Mouse (Mus musculus): ENCODE results near the gene Klhdc1. TPM values are rescaled to one million over a fixed set of nuclear protein-coding genes. Genes with fewer than 3 reads are reported as not detected.

Klhdc1 gene
- polyA plus RNA-seq (2012; ENCODE audit: insufficient read depth, insufficient read length, low replicate concordance, missing spikeins), result not detected in 2 replicates

DNA sequence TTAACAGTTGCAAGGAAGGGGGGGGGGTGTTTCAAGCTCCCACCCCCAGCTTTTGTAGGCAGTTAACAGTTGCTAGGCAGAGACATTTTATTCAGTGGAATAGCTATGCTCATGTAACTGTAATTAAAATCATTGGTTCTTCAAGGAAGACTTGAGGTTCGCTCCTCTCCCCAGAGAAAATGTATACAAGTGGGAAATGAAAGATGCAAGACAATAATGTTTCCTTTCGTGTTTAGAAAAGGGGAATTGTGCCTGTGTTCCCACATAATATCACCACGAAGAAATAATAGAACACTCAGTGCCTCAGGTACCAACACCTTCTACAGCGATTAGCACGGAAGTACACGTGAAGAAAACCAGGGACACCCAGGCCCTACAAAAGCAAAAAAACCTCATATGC is at the start of gene Klhdc1:
TSS of gene Klhdc1 (plus strand) at position 301 of the 400 bp plus-strand sequence.
- Histone ChIP-seq H3K4me3 (ENCODE audit: insufficient read depth, low read depth, low read length) (peak within 1 kb of the TSS; percentile 78), H3K27ac (ENCODE audit: insufficient read depth, low read depth, low read length) (peak within 1 kb of the TSS; percentile 91), H3K4me1 (ENCODE audit: control insufficient read depth, insufficient read depth, low read length) (peaks cover 4% of the 10 kb centered on the region; the same call in 1 of the 2 replicates)
- TF ChIP-seq CTCF (IDR thresholded peaks at IDR 0.05; ENCODE audit: insufficient read depth, low read depth, low read length), result no peak
- TF ChIP-seq POLR2A (IDR thresholded peaks at IDR 0.05; ENCODE audit: insufficient read depth, low read depth, low read length), result no peak
- 54% methylated on average over 6 of the region's 6 CpGs for WGBS

DNA sequence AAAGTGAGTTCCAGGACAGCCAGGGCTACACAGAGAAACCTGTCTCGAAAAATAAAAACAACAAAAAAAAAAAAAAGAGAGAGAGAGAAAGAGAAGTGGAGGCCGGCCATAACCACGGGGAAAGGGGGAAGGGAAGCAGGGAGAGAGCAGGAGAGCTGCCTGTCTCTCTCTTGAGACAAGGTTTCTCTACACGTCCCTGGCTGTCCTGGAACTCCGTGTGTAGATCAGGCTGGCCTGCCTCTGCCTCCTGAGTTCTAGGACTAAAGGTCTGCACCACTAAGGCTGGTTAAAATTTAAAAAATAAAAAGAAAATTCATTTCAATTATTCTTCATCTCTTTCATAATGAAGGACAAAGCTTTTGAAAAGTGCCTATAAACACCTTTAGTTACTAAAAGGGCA is 49.6 kb upstream of the Klhdc1 start:
- TF ChIP-seq POLR2A (IDR thresholded peaks at IDR 0.05; ENCODE audit: insufficient read depth, low read depth, low read length) (no peak), CTCF (IDR thresholded peaks at IDR 0.05; ENCODE audit: insufficient read depth, low read depth, low read length) (no peak)
- H3K4me3 ChIP-seq (ENCODE audit: insufficient read depth, low read depth, low read length), result no peak overlapping the region
- WGBS, result 90% methylated on average over 5 of the region's 5 CpGs
- H3K27ac ChIP-seq (ENCODE audit: insufficient read depth, low read depth, low read length), result no peak overlapping the region
- H3K4me1 ChIP-seq (ENCODE audit: control insufficient read depth, insufficient read depth, low read length), result no peaks in the 10 kb centered on the region

DNA sequence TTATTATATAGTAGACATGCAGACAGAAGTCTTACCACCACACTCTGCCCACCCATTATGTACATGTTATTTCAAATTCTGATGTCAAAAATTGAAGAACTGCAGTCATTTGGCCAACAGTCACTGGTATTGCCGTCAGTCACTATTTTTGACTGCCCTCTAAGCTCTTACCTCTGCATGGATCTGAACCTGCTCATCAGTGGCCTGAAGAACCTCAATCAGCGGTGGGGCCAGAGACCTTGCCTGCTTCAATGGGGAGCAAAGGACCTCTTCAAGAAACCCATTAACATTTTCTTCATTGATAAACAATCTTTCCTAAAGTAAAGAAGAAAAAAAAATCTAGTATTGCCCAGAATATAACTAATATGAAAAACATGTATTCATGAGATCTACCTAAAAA is 48.3 kb upstream of the Klhdc1 start:
- H3K4me1 ChIP-seq (ENCODE audit: control insufficient read depth, insufficient read depth, low read length), result no peaks in the 10 kb centered on the region
- WGBS, result 98% methylated on average over 2 of the region's 2 CpGs
- H3K27ac ChIP-seq (ENCODE audit: insufficient read depth, low read depth, low read length), result no peak overlapping the region
- no peak overlapping the region for H3K4me3 ChIP-seq (ENCODE audit: insufficient read depth, low read depth, low read length)
- TF ChIP-seq CTCF (IDR thresholded peaks at IDR 0.05; ENCODE audit: insufficient read depth, low read depth, low read length), result no peak
- TF ChIP-seq POLR2A (IDR thresholded peaks at IDR 0.05; ENCODE audit: insufficient read depth, low read depth, low read length), result no peak

DNA sequence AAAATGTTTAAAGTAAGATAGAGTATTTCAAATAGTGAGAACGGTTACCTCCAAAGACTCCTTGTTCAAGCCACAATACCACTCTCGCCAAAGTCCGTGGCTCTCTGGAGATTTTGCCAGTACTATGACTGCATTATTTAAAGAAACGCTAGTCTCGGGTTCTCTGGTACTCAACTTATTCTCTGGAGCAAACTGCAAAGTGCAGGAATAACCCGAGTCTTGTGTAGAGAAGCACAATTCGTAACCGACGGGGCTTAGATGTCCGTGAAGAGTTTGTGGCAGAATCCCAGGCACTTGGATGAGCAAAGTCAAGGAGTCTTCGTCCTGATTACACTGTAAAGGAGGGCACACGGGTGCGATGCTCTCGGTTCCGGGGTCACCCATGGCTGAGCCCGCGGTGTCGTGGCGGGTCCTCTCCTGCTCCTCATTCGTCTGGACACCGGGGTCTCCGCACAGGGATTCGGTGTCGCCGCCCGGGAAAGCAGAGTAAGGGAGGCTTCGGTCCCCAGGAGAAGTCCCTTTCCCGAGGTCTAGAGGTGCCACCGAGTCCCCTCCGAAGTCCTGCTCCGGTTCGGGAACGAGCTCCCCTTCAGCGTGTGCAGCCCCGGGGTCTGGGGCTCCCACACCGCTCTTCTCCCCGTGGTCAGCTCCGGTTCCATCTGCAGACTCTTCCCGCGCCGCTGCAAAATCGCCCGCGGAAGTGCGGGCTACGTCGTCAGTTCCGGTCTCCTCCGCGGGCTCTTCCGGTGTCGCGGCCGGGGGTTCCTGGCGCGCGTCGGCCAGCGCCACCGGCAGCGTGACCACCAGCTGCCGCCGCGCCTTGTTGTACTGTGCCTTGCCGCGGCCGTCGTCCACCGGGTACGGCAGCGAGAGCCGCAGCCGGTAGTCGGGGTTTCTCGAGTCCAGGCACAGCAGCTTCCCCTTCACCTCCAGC is 44.3 kb upstream of the Klhdc1 start, which contains the start of gene Gm49383:
TSS of gene Gm49383 (minus strand) at position 661 of the 934 bp plus-strand sequence.
- under 1% methylated on average over 75 of the region's 75 CpGs for WGBS
- no peak for TF ChIP-seq CTCF (IDR thresholded peaks at IDR 0.05; ENCODE audit: insufficient read depth, low read depth, low read length)
- TF ChIP-seq POLR2A (IDR thresholded peaks at IDR 0.05; ENCODE audit: insufficient read depth, low read depth, low read length), result peak; percentile 96
- Histone ChIP-seq H3K27ac (ENCODE audit: insufficient read depth, low read depth, low read length) (peak within 1 kb of the TSS; percentile 89), H3K4me1 (ENCODE audit: control insufficient read depth, insufficient read depth, low read length) (peaks cover 5% of the 10 kb centered on the region; the same call in 1 of the 2 replicates), H3K4me3 (ENCODE audit: insufficient read depth, low read depth, low read length) (peak within 1 kb of the TSS; percentile 67)

DNA sequence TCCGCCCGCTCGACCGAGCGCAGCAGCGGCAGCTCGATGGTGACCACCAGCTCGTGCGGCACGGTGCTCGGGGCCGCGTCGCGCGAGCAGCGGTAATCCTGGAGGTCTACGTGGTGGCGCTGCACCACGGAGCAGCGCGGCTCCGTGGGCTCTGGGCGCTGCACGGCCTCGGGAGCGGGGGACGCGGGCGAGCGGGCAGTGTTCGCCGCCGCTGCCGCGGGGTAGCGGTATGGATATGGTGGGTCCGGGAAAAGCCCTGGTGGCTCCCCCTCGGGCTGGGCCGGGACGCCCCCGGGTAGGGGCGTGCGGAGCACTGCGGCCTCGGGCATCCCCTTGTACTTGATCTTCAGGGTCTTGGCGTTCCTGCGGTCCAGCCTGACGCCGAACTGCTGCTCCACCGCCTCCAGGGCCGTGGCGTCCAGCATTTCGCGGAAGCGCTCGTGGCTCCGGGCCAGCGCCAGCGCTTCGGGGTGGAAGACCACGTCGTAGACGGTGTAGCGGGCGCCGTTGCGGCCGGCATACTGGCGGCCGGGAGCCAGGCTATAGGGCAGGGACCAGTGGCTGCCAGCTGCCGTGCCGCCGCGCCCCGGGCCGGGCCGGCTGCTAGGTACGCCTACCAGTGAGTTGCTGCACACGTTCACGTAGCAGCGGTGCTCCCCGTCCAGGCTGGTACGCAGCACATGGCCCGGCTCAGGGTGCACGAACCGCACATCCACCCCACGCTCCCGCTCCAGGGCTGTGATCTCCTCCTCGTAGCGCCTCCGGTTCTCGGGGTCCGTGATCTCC is 43.4 kb upstream of the Klhdc1 start:
- Histone ChIP-seq H3K4me1 (ENCODE audit: control insufficient read depth, insufficient read depth, low read length) (peaks cover 5% of the 10 kb centered on the region; the same call in 1 of the 2 replicates), H3K4me3 (ENCODE audit: insufficient read depth, low read depth, low read length) (peak overlapping the region; percentile 67), H3K27ac (ENCODE audit: insufficient read depth, low read depth, low read length) (peak overlapping the region; percentile 89)
- under 1% methylated on average over 94 of the region's 94 CpGs for WGBS
- TF ChIP-seq CTCF (IDR thresholded peaks at IDR 0.05; ENCODE audit: insufficient read depth, low read depth, low read length), result no peak

DNA sequence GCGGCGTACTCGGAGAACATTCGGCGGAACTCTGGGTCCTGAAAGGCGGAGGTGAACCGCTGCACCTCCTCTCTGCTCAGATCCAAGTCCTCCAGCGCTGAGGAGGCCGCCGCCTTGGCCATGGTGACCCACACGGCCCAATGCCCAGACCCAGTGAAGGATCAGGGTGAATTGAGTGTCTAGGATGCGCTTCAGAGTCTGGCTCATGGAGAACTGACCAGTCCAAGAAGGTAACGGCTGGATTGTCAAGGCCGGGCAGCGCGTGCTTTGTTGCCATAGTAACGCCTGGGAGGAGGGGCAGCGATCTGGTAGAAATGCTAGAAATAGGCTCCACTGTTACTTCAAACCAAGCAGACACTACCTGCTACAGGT is 42.8 kb upstream of the Klhdc1 start, which contains the start of gene Dnaaf2:
TSS of gene Dnaaf2 (minus strand) at position 266 of the 372 bp plus-strand sequence.
- under 1% methylated on average over 18 of the region's 18 CpGs for WGBS
- H3K27ac ChIP-seq (ENCODE audit: insufficient read depth, low read depth, low read length), result peak within 1 kb of the TSS; percentile 89
- H3K4me3 ChIP-seq (ENCODE audit: insufficient read depth, low read depth, low read length), result peak within 1 kb of the TSS; percentile 67
- TF ChIP-seq CTCF (IDR thresholded peaks at IDR 0.05; ENCODE audit: insufficient read depth, low read depth, low read length), result no peak
- TF ChIP-seq POLR2A (IDR thresholded peaks at IDR 0.05; ENCODE audit: insufficient read depth, low read depth, low read length), result no peak
- H3K4me1 ChIP-seq (ENCODE audit: control insufficient read depth, insufficient read depth, low read length), result peaks cover 5% of the 10 kb centered on the region; the same call in 1 of the 2 replicates

DNA sequence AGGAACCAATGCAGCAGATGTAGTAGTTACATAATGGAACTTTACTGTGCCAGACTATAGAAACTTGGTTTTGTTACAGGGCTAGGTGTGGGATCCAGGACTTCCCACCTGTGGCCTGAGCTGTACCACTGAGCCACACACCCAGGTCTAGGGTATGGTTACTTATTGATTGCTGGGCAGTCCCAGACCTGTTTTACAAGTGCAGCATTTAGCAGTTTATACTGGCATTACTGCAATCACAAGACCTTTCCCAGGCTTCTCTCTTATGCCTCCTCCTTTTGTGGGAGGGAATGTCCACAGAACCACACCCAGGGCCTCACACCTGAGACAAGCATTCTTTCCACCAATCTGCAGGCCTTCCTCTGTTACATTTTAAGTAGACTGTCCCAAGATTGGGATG is 42.0 kb upstream of the Klhdc1 start:
- Histone ChIP-seq H3K4me1 (ENCODE audit: control insufficient read depth, insufficient read depth, low read length) (peaks cover 7% of the 10 kb centered on the region; the same call in 1 of the 2 replicates), H3K27ac (ENCODE audit: insufficient read depth, low read depth, low read length) (no peak overlapping the region), H3K4me3 (ENCODE audit: insufficient read depth, low read depth, low read length) (no peak overlapping the region)
- no peak for TF ChIP-seq CTCF (IDR thresholded peaks at IDR 0.05; ENCODE audit: insufficient read depth, low read depth, low read length)
- no peak for TF ChIP-seq POLR2A (IDR thresholded peaks at IDR 0.05; ENCODE audit: insufficient read depth, low read depth, low read length)

DNA sequence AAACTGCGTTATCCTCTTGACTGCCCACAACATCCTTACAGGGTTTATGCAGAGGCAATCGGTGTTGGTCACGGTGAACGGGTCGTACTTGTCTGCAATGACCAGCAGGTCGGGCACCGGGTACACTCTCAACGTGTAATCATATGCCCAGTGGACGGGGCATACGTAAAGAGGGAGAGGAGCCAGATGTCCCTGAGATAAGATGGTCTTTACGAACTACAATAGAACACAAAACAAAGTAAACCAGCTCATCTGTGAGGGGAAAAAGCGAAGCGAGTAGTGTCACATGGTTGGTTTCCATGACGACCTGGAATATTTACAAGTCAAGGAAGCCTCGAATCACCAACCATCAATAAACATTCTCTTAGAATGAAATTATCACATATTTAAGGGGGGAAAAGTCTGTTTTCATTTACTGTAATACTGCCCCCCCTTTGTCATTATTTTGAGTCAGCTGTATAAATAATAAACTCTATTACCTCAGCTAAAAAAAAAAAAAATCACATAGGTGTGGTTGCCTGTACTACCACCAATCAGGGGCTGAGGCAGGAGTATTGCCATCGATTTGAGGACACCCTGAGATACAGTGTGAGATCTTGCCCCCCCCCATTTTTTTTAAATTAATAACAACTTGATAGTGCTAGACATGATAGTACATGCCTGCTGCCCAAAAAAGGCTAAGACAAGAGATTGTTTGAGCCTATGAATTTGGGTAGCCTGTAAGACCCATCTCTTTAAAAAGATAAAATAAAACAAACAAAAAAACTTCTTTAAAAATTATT is 36.7 kb upstream of the Klhdc1 start, which contains the start of gene Gm49384:
TSS of gene Gm49384 (minus strand) at position 216 of the 782 bp plus-strand sequence.
- TF ChIP-seq POLR2A (IDR thresholded peaks at IDR 0.05; ENCODE audit: insufficient read depth, low read depth, low read length) (no peak), CTCF (IDR thresholded peaks at IDR 0.05; ENCODE audit: insufficient read depth, low read depth, low read length) (no peak)
- H3K4me1 ChIP-seq (ENCODE audit: control insufficient read depth, insufficient read depth, low read length), result peaks cover 2% of the 10 kb centered on the region; the same call in 1 of the 2 replicates
- H3K27ac ChIP-seq (ENCODE audit: insufficient read depth, low read depth, low read length), result no peak within 1 kb of the TSS
- H3K4me3 ChIP-seq (ENCODE audit: insufficient read depth, low read depth, low read length), result no peak within 1 kb of the TSS
- WGBS, result 63% methylated on average over 16 of the region's 16 CpGs

Data from olfactory bulb, adult 2 months (tissue).